Mouse (Mus musculus) thymus, postnatal 0 days (tissue): ENCODE measurements around the gene Mrpl44. TPM values are rescaled to one million over a fixed set of nuclear protein-coding genes. Genes with fewer than 3 reads are reported as not detected.

Source experiments
- polyA plus RNA-seq: library from polyadenylated mRNA; unstranded; fragments of >200 nt; fragmentation: Nextera tagmentation; extraction: Ambion mirVana; gene quantifications from 2 replicates; pipeline ENCODE4 v1.2.1, GENCODE M21; 2015

Gene Mrpl44
- polyA plus RNA-seq, 1 experiment from 2014 or later: 57.8 TPM

Other genes with a start within 250 kb of the Mrpl44 start
- 1.2 and 1.3 TPM in 2 replicates for gene Ap1s3, start 104.0 kb upstream of the Mrpl44 start, polyA plus RNA-seq
- gene Wdfy1, start 125 bp downstream of the Mrpl44 start, polyA plus RNA-seq: 16.6 and 18.5 TPM in 2 replicates
- gene Serpine2, start 85.2 kb downstream of the Mrpl44 start, polyA plus RNA-seq: 48.0 and 54.6 TPM in 2 replicates